Mouse (Mus musculus): ENCODE results near the gene Lao1. TPM values are rescaled to one million over a fixed set of nuclear protein-coding genes. Genes with fewer than 3 reads are reported as not detected.
"Not testable (repeated sequence)": the region's sequence is repeated elsewhere in the genome, so short reads cannot be mapped to it uniquely, and the experiment has no call there.

The Lao1 gene
- polyA plus RNA-seq (2016; fragmentation: Nextera tagmentation; extraction: Ambion mirVana): not detected in 2 replicates

DNA sequence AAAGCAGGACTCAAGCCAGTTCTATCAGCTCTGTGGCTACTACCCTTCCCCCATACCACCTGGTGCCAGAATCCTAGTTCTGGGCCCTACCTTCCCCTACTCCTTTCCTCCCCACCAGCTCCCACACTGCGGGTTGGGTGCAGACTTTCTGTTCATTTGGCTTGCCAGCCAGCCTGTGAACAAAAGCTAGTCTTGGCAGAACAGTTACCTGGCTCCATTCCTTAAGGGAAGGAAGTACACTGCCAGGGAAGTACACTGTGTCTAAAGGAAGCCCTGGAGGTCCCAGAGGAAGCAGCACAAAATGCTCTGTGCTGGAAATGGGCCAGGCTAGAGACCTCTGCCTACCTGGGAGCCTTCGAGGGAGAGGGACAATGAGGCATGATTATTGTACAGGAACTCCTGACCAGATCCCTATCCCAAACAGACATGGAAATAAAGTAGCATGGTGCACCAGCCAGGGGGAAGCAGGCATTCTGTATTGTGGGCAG is at the start of gene Lao1:
Gene Lao1 (plus strand): TSS at position 438 of the 488 bp plus-strand sequence.
- no peak within 1 kb of the TSS for H3K27ac ChIP-seq
- 70% methylated on average over 2 of the region's 2 CpGs for WGBS
- peak; percentile 25 for DNase-seq (ENCODE audit: low spot score)
- no peaks in the 10 kb centered on the region for H3K4me1 ChIP-seq
- H3K27me3 ChIP-seq (ENCODE audit: insufficient read depth, poor library complexity, severe bottlenecking): no peaks in the 10 kb centered on the region
- H3K4me3 ChIP-seq: no peak within 1 kb of the TSS
- H3K9me3 ChIP-seq: no peaks in the 10 kb centered on the region
- H3K36me3 ChIP-seq: no peaks in the 10 kb centered on the region

DNA sequence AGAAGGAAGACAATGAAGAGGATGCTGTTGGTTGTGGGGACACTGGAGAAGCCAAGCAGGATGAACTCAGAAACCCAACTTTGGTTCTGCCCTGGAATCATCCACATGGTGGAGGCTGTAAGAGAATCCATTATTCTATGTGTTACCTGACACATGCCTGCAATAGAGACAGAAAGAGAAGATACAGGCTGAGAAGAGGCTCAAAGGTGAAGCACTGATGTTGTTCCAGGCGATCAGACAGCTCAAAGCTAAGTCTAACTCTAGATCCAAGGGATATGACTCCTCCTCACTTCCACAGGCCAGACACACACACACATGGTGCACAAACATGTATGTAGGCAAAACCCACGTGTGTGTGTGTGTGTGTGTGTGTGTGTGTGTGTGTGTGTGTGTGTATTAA is 44.0 kb upstream of the Lao1 start, which contains the start of gene Olfr1329:
Gene Olfr1329 (minus strand): TSS at position 101 of the 400 bp plus-strand sequence.
- not testable (repeated sequence) for H3K4me1 ChIP-seq; H3K27me3 ChIP-seq (ENCODE audit: insufficient read depth, poor library complexity, severe bottlenecking); H3K9me3 ChIP-seq; H3K36me3 ChIP-seq; DNase-seq (ENCODE audit: low spot score); H3K4me3 ChIP-seq; H3K27ac ChIP-seq
- WGBS: 83% methylated on average over 2 of the region's 2 CpGs

DNA sequence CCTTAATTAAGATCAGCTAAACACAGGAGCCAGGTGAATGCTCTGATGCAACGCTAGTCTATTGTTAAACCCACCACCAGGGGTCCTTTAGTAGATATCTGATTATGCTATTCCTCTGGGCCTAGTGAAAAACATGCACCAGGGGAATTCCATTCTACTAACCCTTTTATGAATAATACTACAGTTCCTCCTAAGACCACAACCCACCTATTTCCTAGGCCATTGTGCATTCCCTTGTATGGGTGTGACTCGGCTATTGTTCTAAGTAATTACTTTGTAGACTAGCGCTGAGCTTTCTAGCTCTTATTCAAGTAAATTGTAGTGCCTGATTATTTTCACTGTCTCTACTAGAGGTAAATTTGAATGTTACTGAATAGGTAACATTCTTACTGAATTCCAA is 30.1 kb upstream of the Lao1 start:
- WGBS: 81% methylated on average over 3 of the region's 3 CpGs
- not testable (repeated sequence) for H3K4me1 ChIP-seq; H3K36me3 ChIP-seq; H3K4me3 ChIP-seq; H3K9me3 ChIP-seq; H3K27me3 ChIP-seq (ENCODE audit: insufficient read depth, poor library complexity, severe bottlenecking); H3K27ac ChIP-seq; DNase-seq (ENCODE audit: low spot score)

DNA sequence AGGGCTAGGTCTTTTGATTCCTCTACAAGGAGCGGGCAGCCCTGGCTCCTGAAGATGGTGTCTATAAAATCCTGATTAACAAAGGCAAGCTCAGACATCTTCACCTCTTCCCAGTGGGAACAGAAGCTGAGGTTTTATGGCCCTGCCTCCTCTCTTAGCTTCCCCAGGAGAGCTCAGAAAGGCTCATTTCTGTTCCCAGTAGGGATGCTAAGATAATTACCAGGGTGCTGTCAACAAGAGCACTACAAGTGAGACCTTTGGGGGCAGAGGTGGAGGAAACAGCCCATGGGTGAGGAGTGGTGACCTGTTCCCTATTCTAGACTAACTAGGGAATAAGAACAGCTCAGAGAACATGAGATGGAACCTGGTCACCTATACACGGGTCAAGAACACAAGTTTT is 22.9 kb upstream of the Lao1 start, which contains the start of gene Olfr1328:
Gene Olfr1328 (minus strand): TSS at position 101 of the 400 bp plus-strand sequence.
- DNase-seq (ENCODE audit: low spot score): no peak
- Histone ChIP-seq H3K9me3 (no peaks in the 10 kb centered on the region), H3K4me3 (no peak within 1 kb of the TSS), H3K27ac (no peak within 1 kb of the TSS), H3K36me3 (no peaks in the 10 kb centered on the region), H3K27me3 (ENCODE audit: insufficient read depth, poor library complexity, severe bottlenecking) (no peaks in the 10 kb centered on the region), H3K4me1 (no peaks in the 10 kb centered on the region)
- 68% methylated on average over 2 of the region's 2 CpGs for WGBS

DNA sequence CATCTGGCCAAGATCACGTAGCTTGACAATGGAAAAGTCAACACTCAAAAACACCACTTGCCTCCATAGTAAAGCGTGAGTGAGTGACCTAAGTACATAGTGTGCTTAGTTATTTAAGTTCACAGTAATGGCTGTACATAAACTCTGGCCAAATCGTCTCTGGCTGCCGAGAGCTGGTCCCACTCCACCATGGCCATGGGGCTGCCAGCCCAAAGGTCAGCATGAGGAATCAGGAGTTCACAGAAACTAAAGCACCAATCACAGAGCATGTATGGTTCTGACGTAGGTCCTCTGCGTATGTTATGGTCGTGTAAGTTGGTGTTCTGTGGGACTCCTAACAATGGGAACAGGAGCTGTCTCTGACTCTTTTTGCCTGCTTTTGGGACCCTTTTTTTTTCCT is 2.6 kb upstream of the Lao1 start:
- Histone ChIP-seq H3K27ac (no peak overlapping the region), H3K36me3 (no peaks in the 10 kb centered on the region), H3K9me3 (no peaks in the 10 kb centered on the region), H3K4me1 (no peaks in the 10 kb centered on the region), H3K4me3 (no peak overlapping the region), H3K27me3 (ENCODE audit: insufficient read depth, poor library complexity, severe bottlenecking) (no peaks in the 10 kb centered on the region; the same call in 1 of the 2 replicates)
- 81% methylated on average over 7 of the region's 7 CpGs for WGBS
- DNase-seq (ENCODE audit: low spot score): peak; percentile 58

DNA sequence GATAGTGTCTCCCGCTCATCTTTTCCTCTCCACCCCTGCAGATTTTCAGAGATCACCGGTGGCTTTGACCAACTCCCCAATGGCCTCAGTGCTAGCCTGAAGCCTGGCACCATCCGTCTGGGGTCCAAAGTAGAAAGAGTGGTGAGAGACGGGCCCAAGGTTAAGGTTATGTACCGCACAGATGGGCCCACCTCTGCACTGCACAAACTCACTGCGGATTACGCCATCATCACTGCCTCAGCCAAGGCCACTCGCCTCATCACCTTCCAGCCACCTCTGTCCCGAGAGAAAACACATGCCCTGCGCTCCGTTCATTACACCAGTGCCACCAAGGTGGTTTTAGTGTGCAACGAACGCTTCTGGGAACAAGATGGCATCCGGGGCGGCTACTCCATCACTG is 6.3 kb downstream of the Lao1 start:
- H3K4me1 ChIP-seq: no peaks in the 10 kb centered on the region
- 87% methylated on average over 15 of the region's 15 CpGs for WGBS
- no peaks in the 10 kb centered on the region for H3K36me3 ChIP-seq
- no peak overlapping the region for H3K4me3 ChIP-seq
- no peaks in the 10 kb centered on the region for H3K9me3 ChIP-seq
- H3K27me3 ChIP-seq (ENCODE audit: insufficient read depth, poor library complexity, severe bottlenecking): peaks cover 7% of the 10 kb centered on the region; the same call in 1 of the 2 replicates
- H3K27ac ChIP-seq: no peak overlapping the region
- peak; percentile 45 for DNase-seq (ENCODE audit: low spot score)

DNA sequence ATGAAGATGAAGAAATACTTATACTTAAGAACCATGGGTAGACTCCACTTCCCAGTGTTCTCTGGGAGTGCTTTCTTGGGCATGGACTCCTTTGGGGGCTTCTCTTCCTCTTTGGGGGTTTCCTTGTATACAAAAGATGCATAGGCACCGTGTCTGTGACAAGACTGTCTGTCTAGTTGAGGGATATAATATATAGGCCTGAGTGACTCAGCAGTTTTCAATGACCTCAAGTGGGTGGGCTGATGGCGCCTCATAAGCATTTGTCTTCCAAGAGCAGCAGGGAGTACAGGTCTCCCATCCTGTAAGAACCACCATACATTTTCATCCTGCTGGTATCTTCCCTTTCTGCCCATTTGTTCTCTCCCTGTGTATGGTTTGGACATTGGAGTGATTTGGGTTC is 11.9 kb downstream of the Lao1 start:
- H3K9me3 ChIP-seq: no peaks in the 10 kb centered on the region
- no peak overlapping the region for H3K4me3 ChIP-seq
- no peak overlapping the region for H3K27ac ChIP-seq
- H3K4me1 ChIP-seq: no peaks in the 10 kb centered on the region
- DNase-seq (ENCODE audit: low spot score): no peak
- H3K36me3 ChIP-seq: no peaks in the 10 kb centered on the region
- WGBS: 83% methylated on average over 2 of the region's 2 CpGs
- H3K27me3 ChIP-seq (ENCODE audit: insufficient read depth, poor library complexity, severe bottlenecking): peaks cover under 1% of the 10 kb centered on the region; the same call in 1 of the 2 replicates

DNA sequence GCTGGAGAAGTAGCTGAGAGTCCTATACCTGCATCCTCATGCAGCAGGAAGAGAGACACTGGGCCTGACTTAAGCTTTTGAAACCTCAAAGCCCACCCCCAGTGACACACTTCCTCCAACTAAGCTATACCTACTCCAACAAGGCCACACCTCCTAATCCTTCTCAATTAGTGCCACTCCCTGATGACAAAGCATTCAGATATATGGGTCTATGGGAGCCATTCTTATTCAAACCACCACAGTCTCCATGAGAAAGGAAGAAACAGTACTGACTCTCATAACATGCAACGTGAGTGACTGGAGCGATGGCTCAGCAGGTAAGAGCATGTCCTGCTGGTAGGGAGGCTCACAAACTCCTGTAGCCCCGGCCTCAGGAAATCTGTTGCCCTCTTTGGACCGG is 23.9 kb downstream of the Lao1 start:
- H3K9me3 ChIP-seq: no peaks in the 10 kb centered on the region
- DNase-seq (ENCODE audit: low spot score): no peak
- WGBS: 80% methylated on average over 4 of the region's 4 CpGs
- H3K27ac ChIP-seq: no peak overlapping the region
- H3K36me3 ChIP-seq: no peaks in the 10 kb centered on the region
- H3K27me3 ChIP-seq (ENCODE audit: insufficient read depth, poor library complexity, severe bottlenecking): peaks cover 5% of the 10 kb centered on the region; the same call in 1 of the 2 replicates
- no peak overlapping the region for H3K4me3 ChIP-seq
- no peaks in the 10 kb centered on the region for H3K4me1 ChIP-seq

DNA sequence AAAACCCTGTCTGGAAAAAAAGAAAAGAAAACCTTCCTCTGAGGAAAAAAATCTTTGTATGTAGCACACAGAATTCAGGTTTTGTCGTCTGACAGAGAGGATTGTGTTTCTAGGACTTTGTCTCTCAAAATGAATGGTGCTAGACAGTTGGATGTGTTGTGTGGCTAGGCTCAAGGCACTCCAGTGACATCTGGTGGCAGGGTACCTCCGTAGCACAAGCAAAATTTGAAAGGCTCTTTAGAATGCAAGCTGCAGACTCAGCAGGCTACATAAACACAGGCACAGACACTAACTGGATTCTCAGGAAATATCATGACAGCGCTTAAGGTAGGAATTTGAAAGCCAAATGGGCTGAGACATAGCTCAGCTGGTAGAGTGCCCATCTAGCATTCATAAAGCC is 27.2 kb downstream of the Lao1 start:
- H3K4me1 ChIP-seq: no peaks in the 10 kb centered on the region
- no peaks in the 10 kb centered on the region for H3K27me3 ChIP-seq (ENCODE audit: insufficient read depth, poor library complexity, severe bottlenecking)
- 9% methylated on average over 3 of the region's 3 CpGs for WGBS
- no peak overlapping the region for H3K27ac ChIP-seq
- no peaks in the 10 kb centered on the region for H3K36me3 ChIP-seq
- H3K4me3 ChIP-seq: no peak overlapping the region
- no peak for DNase-seq (ENCODE audit: low spot score)
- no peaks in the 10 kb centered on the region for H3K9me3 ChIP-seq

DNA sequence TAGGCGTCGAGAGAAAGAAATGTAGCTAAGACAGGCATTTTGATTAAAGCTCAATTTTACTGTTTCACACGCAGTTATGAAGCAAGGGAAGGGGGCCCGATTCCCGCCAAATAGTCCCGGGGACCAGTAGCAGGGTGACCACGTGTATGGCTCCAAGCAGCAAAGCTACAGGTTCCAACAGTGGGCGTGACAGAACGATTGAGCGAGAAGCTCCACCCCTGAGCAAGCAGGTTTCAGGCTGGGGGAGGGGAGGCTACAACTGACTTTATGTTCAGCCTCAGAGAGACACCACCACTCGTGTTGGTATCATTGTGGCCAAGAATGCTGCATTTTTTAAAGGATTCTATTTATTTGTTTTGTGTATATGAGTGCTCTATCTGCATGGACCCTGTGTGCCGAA is 28.0 kb downstream of the Lao1 start:
- Histone ChIP-seq H3K4me3 (no peak overlapping the region), H3K9me3 (peaks cover 2% of the 10 kb centered on the region; the same call in 1 of the 2 replicates), H3K36me3 (no peaks in the 10 kb centered on the region), H3K27ac (no peak overlapping the region), H3K4me1 (no peaks in the 10 kb centered on the region), H3K27me3 (ENCODE audit: insufficient read depth, poor library complexity, severe bottlenecking) (no peaks in the 10 kb centered on the region)
- DNase-seq (ENCODE audit: low spot score): no peak
- WGBS: 23% methylated on average over 12 of the region's 12 CpGs

DNA sequence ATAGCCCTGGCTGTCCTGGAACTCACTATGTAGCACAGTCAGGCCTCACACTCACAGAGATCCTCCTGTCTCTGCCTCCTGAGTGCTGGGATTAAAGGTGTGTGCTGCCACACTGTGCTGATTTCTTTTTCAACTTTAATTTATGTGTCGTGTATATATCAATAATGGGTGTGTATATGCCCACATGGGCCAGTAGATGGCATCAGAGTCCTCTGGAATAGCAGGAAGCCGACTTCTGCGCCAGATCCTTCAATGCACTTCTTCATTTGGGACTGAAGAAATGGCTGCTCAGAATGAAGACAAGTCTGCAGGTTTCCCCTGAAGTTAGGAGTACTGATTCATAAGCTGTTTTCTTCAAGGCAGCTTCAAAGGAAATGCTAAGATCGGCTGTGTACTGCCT is 30.4 kb downstream of the Lao1 start:
- Histone ChIP-seq H3K9me3 (peaks cover 9% of the 10 kb centered on the region; the same call in 1 of the 2 replicates), H3K4me3 (no peak overlapping the region), H3K27ac (no peak overlapping the region), H3K36me3 (no peaks in the 10 kb centered on the region), H3K4me1 (no peaks in the 10 kb centered on the region), H3K27me3 (ENCODE audit: insufficient read depth, poor library complexity, severe bottlenecking) (no peaks in the 10 kb centered on the region)
- 33% methylated on average over 4 of the region's 4 CpGs for WGBS
- DNase-seq (ENCODE audit: low spot score): no peak

DNA sequence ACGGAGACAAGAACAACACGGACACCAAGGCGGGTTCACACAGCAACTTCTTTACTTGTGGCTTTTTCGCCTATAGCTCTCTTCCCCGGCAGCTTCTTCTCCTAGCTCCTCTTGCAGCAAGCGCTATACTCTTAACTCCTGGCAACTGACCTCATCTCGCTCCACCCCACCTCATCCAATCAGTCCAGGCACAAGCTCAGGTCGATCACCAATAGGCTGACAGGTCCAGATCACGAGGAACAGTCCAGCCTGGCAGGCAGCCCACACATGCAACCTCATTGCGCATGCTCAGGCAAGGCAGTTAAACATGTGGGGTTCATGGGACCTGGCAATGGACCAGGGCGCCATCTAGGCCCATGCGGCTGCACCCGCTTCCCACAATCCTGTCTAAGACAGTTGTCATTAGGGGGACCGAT is 35.8 kb downstream of the Lao1 start:
- DNase-seq (ENCODE audit: low spot score): no peak
- Histone ChIP-seq H3K9me3 (peaks cover 9% of the 10 kb centered on the region; the same call in 1 of the 2 replicates), H3K4me3 (no peak overlapping the region), H3K27me3 (ENCODE audit: insufficient read depth, poor library complexity, severe bottlenecking) (no peaks in the 10 kb centered on the region), H3K36me3 (no peaks in the 10 kb centered on the region), H3K4me1 (peaks cover 12% of the 10 kb centered on the region; the same call in 1 of the 2 replicates), H3K27ac (no peak overlapping the region)
- 86% methylated on average over 14 of the region's 14 CpGs for WGBS

DNA sequence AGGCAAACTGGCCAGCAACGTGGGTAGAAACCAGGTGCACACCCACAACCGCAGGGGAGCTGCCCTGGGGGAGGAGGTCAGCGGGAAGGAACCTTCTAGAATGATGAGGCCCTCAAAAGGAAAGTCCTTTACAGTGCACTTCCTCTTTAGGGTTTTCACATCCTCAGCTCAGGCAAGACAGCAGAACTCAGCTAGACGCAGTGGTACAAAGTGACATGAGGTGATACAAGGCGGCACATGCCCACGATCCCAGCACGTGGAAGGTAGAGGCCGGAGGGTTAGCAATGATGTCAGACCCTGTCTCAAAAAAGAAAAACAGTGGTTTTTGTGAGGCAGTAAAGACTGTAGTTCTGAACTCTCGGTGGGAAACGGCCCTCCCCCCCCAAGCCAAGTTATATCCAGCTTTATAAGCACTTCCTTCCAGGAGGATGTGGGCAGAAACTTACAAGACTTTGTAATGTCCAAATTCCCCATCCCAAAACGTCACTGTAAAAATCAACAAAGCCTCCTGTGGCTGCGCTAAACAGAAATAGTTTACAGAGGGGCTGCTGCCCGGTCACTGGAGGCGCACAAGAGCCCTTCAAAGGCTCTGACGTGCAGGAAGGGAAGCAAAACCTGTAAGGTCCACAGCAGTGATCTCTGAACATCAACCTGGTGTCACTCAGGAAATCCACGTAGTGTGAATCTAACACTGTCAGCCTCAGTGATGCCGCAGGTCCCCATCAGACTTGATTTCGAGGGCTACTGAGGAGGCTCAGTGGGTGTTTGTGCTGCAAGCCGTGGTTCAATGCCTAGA is 38.5 kb downstream of the Lao1 start:
- H3K4me1 ChIP-seq: peaks cover 18% of the 10 kb centered on the region; the same call in 1 of the 2 replicates
- H3K27me3 ChIP-seq (ENCODE audit: insufficient read depth, poor library complexity, severe bottlenecking): no peaks in the 10 kb centered on the region
- H3K4me3 ChIP-seq: no peak overlapping the region
- 0 out of 2 replicates have a peak, but pooled peaks cover 1% of the 10 kb centered on the region for H3K9me3 ChIP-seq
- no peak for DNase-seq (ENCODE audit: low spot score)
- no peak overlapping the region for H3K27ac ChIP-seq
- no peaks in the 10 kb centered on the region for H3K36me3 ChIP-seq
- 64% methylated on average over 19 of the region's 19 CpGs for WGBS

Data from heart, embryonic 10.5 days (tissue).